Mouse (Mus musculus): ENCODE measurements around the gene Pygb. TPM values are rescaled to one million over a fixed set of nuclear protein-coding genes. Genes with fewer than 3 reads are reported as not detected.

Gene Pygb
- polyA plus RNA-seq, 1 experiment from 2014 or later = 62.4 TPM

GRCm38 (mm10) chr2:150828164-150828563 lies 41.6 kb downstream of the Pygb start:
- H3K9ac ChIP-seq (ENCODE audit: low read depth, low read length) = no peak overlapping the region
- ATAC-seq (ENCODE audit: low read depth) (no peak), DNase-seq (ENCODE audit: low spot score) (no peak)
- H3K9me3 ChIP-seq (ENCODE audit: control insufficient read depth, low read length) = no peaks in the 10 kb centered on the region
- peaks cover 99% of the 10 kb centered on the region for H3K36me3 ChIP-seq (ENCODE audit: control insufficient read depth, insufficient read depth, low read length)
- 86% methylated on average over 3 of the region's 3 CpGs for WGBS
- no peaks in the 10 kb centered on the region for H3K27me3 ChIP-seq (replicated peaks; ENCODE audit: control insufficient read depth, insufficient read depth, low read length)
- no peak overlapping the region for H3K27ac ChIP-seq (replicated peaks; ENCODE audit: low read depth, low read length)
- no peak overlapping the region for H3K4me2 ChIP-seq (ENCODE audit: low read depth, low read length)
- H3K4me3 ChIP-seq (ENCODE audit: low read depth, low read length) = no peak overlapping the region
- H3K4me1 ChIP-seq (ENCODE audit: control insufficient read depth, insufficient read depth, low read length) = no peaks in the 10 kb centered on the region

- Histone ChIP-seq H3K9me3 (ENCODE audit: control insufficient read depth, low read length) (no peaks in the 10 kb centered on the region), H3K36me3 (ENCODE audit: control insufficient read depth, insufficient read depth, low read length) (peaks cover 99% of the 10 kb centered on the region), H3K27ac (replicated peaks; ENCODE audit: low read depth, low read length) (no peak overlapping the region), H3K27me3 (replicated peaks; ENCODE audit: control insufficient read depth, insufficient read depth, low read length) (no peaks in the 10 kb centered on the region), H3K4me2 (ENCODE audit: low read depth, low read length) (no peak overlapping the region), H3K4me3 (ENCODE audit: low read depth, low read length) (no peak overlapping the region), H3K9ac (ENCODE audit: low read depth, low read length) (no peak overlapping the region), H3K4me1 (ENCODE audit: control insufficient read depth, insufficient read depth, low read length) (no peaks in the 10 kb centered on the region)
- DNase-seq (ENCODE audit: low spot score) (no peak), ATAC-seq (ENCODE audit: low read depth) (no peak)
- 82% methylated on average over 4 of the region's 4 CpGs for WGBS
Measured at GRCm38 (mm10) chr2:150828654-150829053, 42.1 kb downstream of the Pygb start.

GRCm38 (mm10) chr2:150830011-150830410 lies 43.5 kb downstream of the Pygb start:
- 89% methylated on average over 2 of the region's 2 CpGs for WGBS

GRCm38 (mm10) chr2:150830911-150831441 lies 44.4 kb downstream of the Pygb start:
- Histone ChIP-seq H3K4me2 (ENCODE audit: low read depth, low read length) (no peak overlapping the region), H3K9me3 (ENCODE audit: control insufficient read depth, low read length) (no peaks in the 10 kb centered on the region), H3K27me3 (replicated peaks; ENCODE audit: control insufficient read depth, insufficient read depth, low read length) (no peaks in the 10 kb centered on the region), H3K9ac (ENCODE audit: low read depth, low read length) (no peak overlapping the region), H3K4me3 (ENCODE audit: low read depth, low read length) (no peak overlapping the region), H3K4me1 (ENCODE audit: control insufficient read depth, insufficient read depth, low read length) (no peaks in the 10 kb centered on the region), H3K36me3 (ENCODE audit: control insufficient read depth, insufficient read depth, low read length) (peaks cover 89% of the 10 kb centered on the region), H3K27ac (replicated peaks; ENCODE audit: low read depth, low read length) (no peak overlapping the region)
- ATAC-seq (ENCODE audit: low read depth) (no peak), DNase-seq (ENCODE audit: low spot score) (no peak)
- WGBS = 89% methylated on average over 3 of the region's 3 CpGs

More at GRCm38 (mm10) chr2:150830011-150830410, 43.5 kb downstream of the Pygb start:
- no peak overlapping the region for H3K9ac ChIP-seq (ENCODE audit: low read depth, low read length)
- ATAC-seq (ENCODE audit: low read depth) (no peak), DNase-seq (ENCODE audit: low spot score) (no peak)
- no peaks in the 10 kb centered on the region for H3K27me3 ChIP-seq (replicated peaks; ENCODE audit: control insufficient read depth, insufficient read depth, low read length)
- H3K4me2 ChIP-seq (ENCODE audit: low read depth, low read length) = no peak overlapping the region
- H3K36me3 ChIP-seq (ENCODE audit: control insufficient read depth, insufficient read depth, low read length) = peaks cover 98% of the 10 kb centered on the region
- H3K4me3 ChIP-seq (ENCODE audit: low read depth, low read length) = no peak overlapping the region
- no peaks in the 10 kb centered on the region for H3K9me3 ChIP-seq (ENCODE audit: control insufficient read depth, low read length)
- no peaks in the 10 kb centered on the region for H3K4me1 ChIP-seq (ENCODE audit: control insufficient read depth, insufficient read depth, low read length)
- H3K27ac ChIP-seq (replicated peaks; ENCODE audit: low read depth, low read length) = no peak overlapping the region

- Histone ChIP-seq H3K4me2 (ENCODE audit: low read depth, low read length) (no peak overlapping the region), H3K9me3 (ENCODE audit: control insufficient read depth, low read length) (no peaks in the 10 kb centered on the region), H3K4me1 (ENCODE audit: control insufficient read depth, insufficient read depth, low read length) (no peaks in the 10 kb centered on the region), H3K36me3 (ENCODE audit: control insufficient read depth, insufficient read depth, low read length) (peaks cover 78% of the 10 kb centered on the region), H3K27ac (replicated peaks; ENCODE audit: low read depth, low read length) (no peak overlapping the region), H3K9ac (ENCODE audit: low read depth, low read length) (no peak overlapping the region), H3K4me3 (ENCODE audit: low read depth, low read length) (no peak overlapping the region), H3K27me3 (replicated peaks; ENCODE audit: control insufficient read depth, insufficient read depth, low read length) (no peaks in the 10 kb centered on the region)
- ATAC-seq (ENCODE audit: low read depth) (no peak), DNase-seq (ENCODE audit: low spot score) (no peak)
- WGBS = 96% methylated on average over 7 of the region's 7 CpGs
Measured at GRCm38 (mm10) chr2:150832029-150832428, 45.5 kb downstream of the Pygb start.

GRCm38 (mm10) chr2:150834616-150835015 lies 48.1 kb downstream of the Pygb start:
- Histone ChIP-seq H3K4me1 (ENCODE audit: control insufficient read depth, insufficient read depth, low read length) (no peaks in the 10 kb centered on the region), H3K36me3 (ENCODE audit: control insufficient read depth, insufficient read depth, low read length) (peaks cover 58% of the 10 kb centered on the region), H3K4me3 (ENCODE audit: low read depth, low read length) (no peak overlapping the region), H3K9ac (ENCODE audit: low read depth, low read length) (no peak overlapping the region), H3K9me3 (ENCODE audit: control insufficient read depth, low read length) (no peaks in the 10 kb centered on the region), H3K27me3 (replicated peaks; ENCODE audit: control insufficient read depth, insufficient read depth, low read length) (no peaks in the 10 kb centered on the region), H3K4me2 (ENCODE audit: low read depth, low read length) (no peak overlapping the region), H3K27ac (replicated peaks; ENCODE audit: low read depth, low read length) (no peak overlapping the region)
- 95% methylated on average over 7 of the region's 7 CpGs for WGBS
- DNase-seq (ENCODE audit: low spot score) (no peak), ATAC-seq (ENCODE audit: low read depth) (no peak)

GRCm38 (mm10) chr2:150835975-150836374 lies 49.4 kb downstream of the Pygb start:
- peaks cover 45% of the 10 kb centered on the region for H3K36me3 ChIP-seq (ENCODE audit: control insufficient read depth, insufficient read depth, low read length)
- WGBS = 91% methylated on average over 4 of the region's 4 CpGs
- no peak overlapping the region for H3K4me2 ChIP-seq (ENCODE audit: low read depth, low read length)
- H3K27me3 ChIP-seq (replicated peaks; ENCODE audit: control insufficient read depth, insufficient read depth, low read length) = no peaks in the 10 kb centered on the region
- H3K9me3 ChIP-seq (ENCODE audit: control insufficient read depth, low read length) = no peaks in the 10 kb centered on the region
- H3K9ac ChIP-seq (ENCODE audit: low read depth, low read length) = no peak overlapping the region
- no peaks in the 10 kb centered on the region for H3K4me1 ChIP-seq (ENCODE audit: control insufficient read depth, insufficient read depth, low read length)
- H3K4me3 ChIP-seq (ENCODE audit: low read depth, low read length) = no peak overlapping the region
- ATAC-seq (ENCODE audit: low read depth) = no peak
- DNase-seq (ENCODE audit: low spot score) = no peak
- H3K27ac ChIP-seq (replicated peaks; ENCODE audit: low read depth, low read length) = no peak overlapping the region

- Histone ChIP-seq H3K27me3 (replicated peaks; ENCODE audit: control insufficient read depth, insufficient read depth, low read length) (no peaks in the 10 kb centered on the region), H3K9me3 (ENCODE audit: control insufficient read depth, low read length) (no peaks in the 10 kb centered on the region), H3K36me3 (ENCODE audit: control insufficient read depth, insufficient read depth, low read length) (peaks cover 35% of the 10 kb centered on the region), H3K9ac (ENCODE audit: low read depth, low read length) (no peak overlapping the region), H3K27ac (replicated peaks; ENCODE audit: low read depth, low read length) (no peak overlapping the region), H3K4me1 (ENCODE audit: control insufficient read depth, insufficient read depth, low read length) (no peaks in the 10 kb centered on the region), H3K4me3 (ENCODE audit: low read depth, low read length) (no peak overlapping the region), H3K4me2 (ENCODE audit: low read depth, low read length) (no peak overlapping the region)
- ATAC-seq (ENCODE audit: low read depth) (no peak), DNase-seq (ENCODE audit: low spot score) (no peak)
- 83% methylated on average over 15 of the region's 15 CpGs for WGBS
Measured at GRCm38 (mm10) chr2:150836906-150837305, 50.4 kb downstream of the Pygb start.

- Histone ChIP-seq H3K9me3 (ENCODE audit: control insufficient read depth, low read length) (no peaks in the 10 kb centered on the region), H3K27ac (replicated peaks; ENCODE audit: low read depth, low read length) (no peak overlapping the region), H3K4me1 (ENCODE audit: control insufficient read depth, insufficient read depth, low read length) (no peaks in the 10 kb centered on the region), H3K27me3 (replicated peaks; ENCODE audit: control insufficient read depth, insufficient read depth, low read length) (no peaks in the 10 kb centered on the region), H3K9ac (ENCODE audit: low read depth, low read length) (no peak overlapping the region), H3K4me3 (ENCODE audit: low read depth, low read length) (no peak overlapping the region), H3K36me3 (ENCODE audit: control insufficient read depth, insufficient read depth, low read length) (peaks cover 27% of the 10 kb centered on the region), H3K4me2 (ENCODE audit: low read depth, low read length) (no peak overlapping the region)
- ATAC-seq (ENCODE audit: low read depth) (no peak), DNase-seq (ENCODE audit: low spot score) (no peak)
- 97% methylated on average over 3 of the region's 3 CpGs for WGBS
Measured at GRCm38 (mm10) chr2:150837781-150838180, 51.2 kb downstream of the Pygb start.
